Mouse (Mus musculus) forebrain, postnatal 0 days (tissue): ENCODE results near the gene Slc16a1. TPM values are rescaled to one million over a fixed set of nuclear protein-coding genes. Genes with fewer than 3 reads are reported as not detected.
A peak's percentile ranks its signal among the peaks of the same experiment; 100 is the strongest.
"Not testable (repeated sequence)": the region's sequence is repeated elsewhere in the genome, so short reads cannot be mapped to it uniquely, and the experiment has no call there.

Experiments
- ATAC-seq: fragments of 200-750 bp; cut with Nextera tagmentation; 2 replicates; pipeline ENCODE4 v1.8.0; 2017; ENCODE audit warnings: mild to moderate bottlenecking, moderate library complexity
- DNase-seq: peaks from one replicate; pipeline ENCODE4 v3.0.0-alpha.2; 2015
- H3K27ac ChIP-seq: fragments of 300-500 bp; sonication (generic); 2 replicates; pipeline ENCODE4 v1.5.1; 2014; ENCODE audit warnings: low read depth, mild to moderate bottlenecking, antibody characterized with exemption, low read length, moderate library complexity, mixed read lengths
- H3K27me3 ChIP-seq: fragments of 300-500 bp; sonication (generic); 2 replicates; pipeline ENCODE4 v1.6.1; 2014; ENCODE audit warnings: mild to moderate bottlenecking, low read length, mixed read lengths; ENCODE audit not compliant: insufficient read depth
- H3K36me3 ChIP-seq: fragments of 300-500 bp; sonication (generic); 2 replicates; pipeline ENCODE4 v1.6.1; 2014; ENCODE audit warnings: mild to moderate bottlenecking, moderate library complexity; ENCODE audit not compliant: insufficient read depth
- H3K4me1 ChIP-seq: fragments of 300-500 bp; sonication (generic); 2 replicates; pipeline ENCODE4 v1.6.1; 2014; ENCODE audit warnings: antibody characterized with exemption; ENCODE audit not compliant: insufficient read depth
- H3K4me2 ChIP-seq: fragments of 300-500 bp; sonication (generic); 2 replicates; pipeline ENCODE4 v1.6.1; 2014; ENCODE audit warnings: low read depth, mild to moderate bottlenecking, moderate library complexity
- H3K4me3 ChIP-seq: fragments of 300-500 bp; sonication (generic); 2 replicates; pipeline ENCODE4 v1.5.1; 2014; ENCODE audit warnings: low read depth, low read length, mixed read lengths
- H3K9ac ChIP-seq: fragments of 300-500 bp; sonication (generic); 2 replicates; pipeline ENCODE4 v1.6.1; 2014; ENCODE audit warnings: mild to moderate bottlenecking
- H3K9me3 ChIP-seq: fragments of 300-500 bp; sonication (generic); 2 replicates; pipeline ENCODE4 v1.6.1; 2016; ENCODE audit warnings: low read length
- CTCF ChIP-seq: sonication (generic); IDR thresholded peaks from 2 replicates; pipeline ENCODE4 v1.5.1; 2016; ENCODE audit warnings: antibody characterized with exemption, control low read depth, low read depth
- WGBS: fragments of 180-500 bp; shearing (Covaris S2); extraction: QIAGEN DNeasy Blood & Tissue Kit; methylation state at CpG from one replicate; pipeline ENCODE4 v1.1.7; 2014; 5-methylcytosine and 5-hydroxymethylcytosine counted together
- polyA plus RNA-seq: library from polyadenylated mRNA; unstranded; fragments of >200 nt; fragmentation: Nextera tagmentation; extraction: Ambion mirVana; gene quantifications from 2 replicates; pipeline ENCODE4 v1.2.1, GENCODE M21; 2015
- total RNA-seq: library from RNA; depleted of rRNA; stranded (reverse); fragments of >200 nt; gene quantifications from 2 replicates; pipeline ENCODE4 v1.2.3, GENCODE M21; 2014

Gene Slc16a1
- total and polyA plus RNA-seq, 2 experiments from 2014 or later: 20.2 to 33.4 TPM

GRCm38 (mm10) chr3:104666950-104667349 is 28.5 kb downstream of the Slc16a1 start:
- TF ChIP-seq CTCF: no peak
- Histone ChIP-seq H3K9me3 (no peaks in the 10 kb centered on the region), H3K27ac (no peak overlapping the region), H3K9ac (no peak overlapping the region), H3K4me3 (no peak overlapping the region), H3K36me3 (no peaks in the 10 kb centered on the region), H3K27me3 (no peaks in the 10 kb centered on the region), H3K4me1 (no peaks in the 10 kb centered on the region), H3K4me2 (no peak overlapping the region)
- 41% methylated on average over 4 of the region's 4 CpGs for WGBS
- ATAC-seq (peak; percentile 58), DNase-seq (peak; percentile 87)

DNA sequence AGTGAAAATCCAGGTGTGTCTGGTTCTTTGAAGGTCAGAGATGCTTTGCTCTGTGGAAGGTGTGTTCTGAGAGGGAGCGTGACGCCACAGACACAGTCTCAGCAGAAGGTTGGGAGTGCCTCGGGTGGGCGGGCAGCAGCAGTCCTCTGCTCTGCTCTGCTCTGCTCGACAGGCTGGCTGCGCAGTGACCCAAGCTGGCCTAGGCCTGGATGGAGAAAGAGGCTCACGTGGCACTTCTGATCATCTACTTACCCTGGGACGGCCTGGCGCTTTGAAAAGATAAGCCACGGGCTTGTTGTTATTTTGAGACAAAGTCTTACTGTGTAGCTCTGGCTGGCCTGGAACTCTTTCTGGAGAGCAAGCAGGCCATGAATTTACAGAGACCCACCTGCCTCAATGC is 29.0 kb downstream of the Slc16a1 start:
- no peak overlapping the region for H3K9ac ChIP-seq
- peak overlapping the region; percentile 47; the same call in 1 of the 2 replicates for H3K27ac ChIP-seq
- TF ChIP-seq CTCF: no peak
- WGBS: 62% methylated on average over 10 of the region's 10 CpGs
- no peaks in the 10 kb centered on the region for H3K36me3 ChIP-seq
- H3K4me1 ChIP-seq: no peaks in the 10 kb centered on the region
- no peaks in the 10 kb centered on the region for H3K9me3 ChIP-seq
- H3K4me3 ChIP-seq: no peak overlapping the region
- no peak overlapping the region for H3K4me2 ChIP-seq
- no peak for ATAC-seq
- DNase-seq: no peak
- no peaks in the 10 kb centered on the region for H3K27me3 ChIP-seq

- H3K27me3 ChIP-seq: no peaks in the 10 kb centered on the region
- ATAC-seq: no peak
- no peaks in the 10 kb centered on the region for H3K9me3 ChIP-seq
- H3K4me1 ChIP-seq: no peaks in the 10 kb centered on the region
- H3K27ac ChIP-seq: no peak overlapping the region
- H3K4me2 ChIP-seq: no peak overlapping the region
- H3K36me3 ChIP-seq: no peaks in the 10 kb centered on the region
- TF ChIP-seq CTCF: no peak
- no peak overlapping the region for H3K9ac ChIP-seq
- WGBS: 91% methylated on average over 5 of the region's 5 CpGs
- no peak overlapping the region for H3K4me3 ChIP-seq
- no peak for DNase-seq
Observed at GRCm38 (mm10) chr3:104668989-104669388, 30.5 kb downstream of the Slc16a1 start.

GRCm38 (mm10) chr3:104669856-104670182 is 31.4 kb downstream of the Slc16a1 start:
- Histone ChIP-seq H3K4me1 (peaks cover 1% of the 10 kb centered on the region; the same call in 1 of the 2 replicates), H3K9me3 (no peaks in the 10 kb centered on the region), H3K36me3 (no peaks in the 10 kb centered on the region), H3K9ac (no peak overlapping the region), H3K4me2 (no peak overlapping the region), H3K27ac (no peak overlapping the region), H3K4me3 (no peak overlapping the region), H3K27me3 (no peaks in the 10 kb centered on the region)
- WGBS: 43% methylated on average over 1 of the region's 1 CpGs
- no peak for TF ChIP-seq CTCF
- DNase-seq: no peak
- ATAC-seq: no peak

GRCm38 (mm10) chr3:104670183-104671020 is 31.9 kb downstream of the Slc16a1 start:
- 35% methylated on average over 1 of the region's 1 CpGs for WGBS
- not testable (repeated sequence) for H3K4me2 ChIP-seq, H3K27me3 ChIP-seq, H3K36me3 ChIP-seq, DNase-seq, H3K4me3 ChIP-seq, H3K9ac ChIP-seq, H3K9me3 ChIP-seq, H3K4me1 ChIP-seq, H3K27ac ChIP-seq
- ATAC-seq: 0 out of 2 replicates have a peak, but pooled peaks have one; percentile 7

GRCm38 (mm10) chr3:104671543-104671942 is 33.1 kb downstream of the Slc16a1 start:
- peak; percentile 34; the same call in 1 of the 2 replicates for ATAC-seq
- peak; percentile 37 for DNase-seq
- H3K4me2 ChIP-seq: no peak overlapping the region
- H3K4me1 ChIP-seq: peaks cover 6% of the 10 kb centered on the region; the same call in 1 of the 2 replicates
- no peak overlapping the region for H3K4me3 ChIP-seq
- no peaks in the 10 kb centered on the region for H3K9me3 ChIP-seq
- no peak overlapping the region for H3K9ac ChIP-seq
- no peaks in the 10 kb centered on the region for H3K36me3 ChIP-seq
- no peaks in the 10 kb centered on the region for H3K27me3 ChIP-seq
- 31% methylated on average over 6 of the region's 6 CpGs for WGBS
- TF ChIP-seq CTCF: no peak
- peak overlapping the region; percentile 10; the same call in 1 of the 2 replicates for H3K27ac ChIP-seq

GRCm38 (mm10) chr3:104672041-104672440 is 33.6 kb downstream of the Slc16a1 start:
- Histone ChIP-seq H3K4me1 (peaks cover 6% of the 10 kb centered on the region; the same call in 1 of the 2 replicates), H3K27ac (no peak overlapping the region), H3K4me2 (no peak overlapping the region), H3K4me3 (no peak overlapping the region), H3K9me3 (no peaks in the 10 kb centered on the region), H3K9ac (no peak overlapping the region), H3K27me3 (no peaks in the 10 kb centered on the region), H3K36me3 (no peaks in the 10 kb centered on the region)
- DNase-seq: no peak
- TF ChIP-seq CTCF: no peak
- WGBS: 77% methylated on average over 4 of the region's 4 CpGs
- no peak for ATAC-seq
